Mouse (Mus musculus) urinary bladder, postnatal 25 days (tissue): Measurements from ENCODE around the gene Zfpl1.
"Not testable (repeated sequence)": the region's sequence is repeated elsewhere in the genome, so short reads cannot be mapped to it uniquely, and the experiment has no call there.

ENCODE experiments used
- DNase-seq: peaks from one replicate; pipeline ENCODE4 v3.0.0; 2022; ENCODE audit warnings: low spot score

Gene Zfpl1

GRCm38 (mm10) chr19:6084478-6085248 lies at the start of gene Zfpl1, which contains the start of gene Cdca5:
Gene Zfpl1 (minus strand): TSS chr19:6084956.
Gene Cdca5 (plus strand): TSS chr19:6084983.
- DNase-seq = peak; percentile 93

DNA sequence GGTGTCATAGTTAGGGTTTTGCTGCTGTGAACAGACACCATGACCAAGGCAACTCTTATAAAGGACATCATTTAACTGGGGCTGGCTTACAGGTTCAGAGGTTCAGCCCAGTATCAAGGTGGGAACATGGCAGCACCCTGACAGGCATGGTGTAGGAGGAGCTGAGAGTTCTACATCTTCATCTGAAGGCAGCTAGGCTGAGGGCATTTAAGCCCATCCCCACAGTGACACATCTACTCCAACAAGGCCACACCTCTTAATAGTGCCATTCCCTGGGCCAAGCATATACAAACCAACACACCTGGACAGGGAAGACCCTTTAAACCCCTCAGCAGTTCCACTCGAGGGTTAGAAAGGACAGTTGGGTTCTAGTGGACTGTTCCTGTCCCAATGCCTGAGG lies 48.4 kb upstream of the Zfpl1 start:
- DNase-seq = not testable (repeated sequence)

DNA sequence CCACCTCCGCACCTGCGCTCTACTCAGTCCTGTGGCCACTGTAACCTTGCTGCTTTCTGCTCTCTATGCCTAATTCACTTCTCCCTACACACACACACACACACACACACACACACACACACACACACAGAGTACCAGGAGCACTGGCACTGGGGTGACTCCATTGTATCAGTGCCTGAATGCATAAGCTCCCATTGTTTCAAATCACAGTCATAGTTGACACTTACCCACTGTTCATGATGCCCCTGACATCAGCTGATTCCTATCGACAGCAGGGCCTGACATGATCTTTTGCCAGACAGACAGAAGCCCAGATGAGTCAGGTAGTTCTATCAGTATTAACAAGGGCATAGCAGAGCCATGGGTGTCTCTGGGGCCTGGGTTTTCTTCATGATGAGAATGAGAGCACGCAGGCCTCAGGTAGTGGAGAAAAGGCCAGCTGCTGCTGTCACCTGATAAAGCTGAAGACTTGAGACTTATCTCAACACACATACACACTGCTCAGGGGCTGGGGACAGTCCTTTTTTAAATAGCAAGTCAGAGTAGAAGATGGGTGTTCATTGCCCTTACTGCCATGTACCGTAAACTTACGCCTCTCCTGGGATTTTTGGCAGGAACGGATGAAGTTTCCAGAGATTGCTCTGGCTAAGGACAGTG lies 47.5 kb upstream of the Zfpl1 start:
- DNase-seq = no peak

- not testable (repeated sequence) for DNase-seq
Measured at GRCm38 (mm10) chr19:6130414-6131128, 45.8 kb upstream of the Zfpl1 start.

DNA sequence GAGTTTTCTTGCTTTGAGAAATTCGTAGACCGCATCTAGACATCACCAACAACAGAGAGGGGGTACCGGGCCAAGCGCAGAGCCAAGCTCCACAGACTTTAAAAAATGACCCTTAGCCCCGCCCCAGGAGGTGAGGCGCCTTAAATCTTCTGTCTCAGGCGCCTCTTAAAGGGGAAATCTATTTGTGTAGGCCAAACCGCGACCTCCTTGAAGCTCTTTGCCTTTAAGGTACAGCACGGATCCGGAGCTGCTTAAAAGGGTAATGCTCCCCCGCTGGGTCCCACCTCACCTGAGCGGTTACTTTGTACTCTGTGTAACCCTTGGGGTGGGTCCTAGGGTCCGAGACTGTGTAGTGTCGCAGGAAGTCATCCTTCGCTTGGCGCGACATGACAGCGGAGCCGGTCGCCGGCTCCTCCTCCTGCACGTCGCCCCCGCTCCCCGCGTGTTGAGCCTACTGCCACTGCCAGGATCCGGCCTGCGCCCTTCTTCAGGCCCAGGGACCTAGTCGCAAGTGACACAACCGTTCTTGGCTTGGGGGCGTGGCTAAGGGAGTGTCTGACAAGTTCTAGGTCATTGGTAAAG lies 43.1 kb upstream of the Zfpl1 start, which contains the start of gene Snx15:
Gene Snx15, minus strand, starts transcription at position 545 of the 582 bp plus-strand sequence.
- peak; percentile 90 for DNase-seq

DNA sequence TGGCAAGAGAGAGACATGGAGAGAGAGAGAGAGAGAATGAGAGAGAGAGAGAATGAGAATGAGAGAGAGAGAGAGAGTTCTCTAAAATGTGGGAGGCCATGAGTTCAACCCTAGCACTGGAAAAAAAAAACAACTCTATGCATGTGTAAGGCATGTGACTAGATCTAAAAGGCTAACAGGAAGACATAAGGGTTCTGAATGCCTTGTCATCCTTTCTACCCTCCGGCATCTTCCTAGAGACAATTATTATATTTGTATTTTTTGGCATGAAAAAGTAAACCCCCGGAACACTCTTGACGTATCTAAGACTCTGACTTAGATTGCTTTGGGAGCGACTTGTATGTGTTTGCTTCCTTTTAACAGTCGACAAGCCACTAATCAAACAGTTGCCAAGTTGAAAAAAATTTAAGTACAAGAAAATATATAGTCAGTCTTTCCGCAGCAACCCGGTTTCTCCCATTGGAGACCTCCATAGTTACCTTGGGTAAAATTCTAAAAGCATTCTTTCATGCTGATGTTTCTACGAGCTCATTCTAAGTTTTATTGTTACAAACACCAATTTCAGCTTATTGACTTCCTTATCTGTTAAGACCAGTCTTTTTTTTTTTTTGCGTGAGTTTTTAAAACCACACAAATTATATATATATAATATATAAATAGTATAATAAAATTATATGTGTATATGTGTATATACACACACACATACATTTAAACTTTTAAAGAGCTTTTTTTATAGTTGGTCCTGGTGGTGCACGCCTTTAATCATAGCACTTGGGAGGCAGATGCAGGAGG lies 42.2 kb upstream of the Zfpl1 start:
- no peak for DNase-seq

DNA sequence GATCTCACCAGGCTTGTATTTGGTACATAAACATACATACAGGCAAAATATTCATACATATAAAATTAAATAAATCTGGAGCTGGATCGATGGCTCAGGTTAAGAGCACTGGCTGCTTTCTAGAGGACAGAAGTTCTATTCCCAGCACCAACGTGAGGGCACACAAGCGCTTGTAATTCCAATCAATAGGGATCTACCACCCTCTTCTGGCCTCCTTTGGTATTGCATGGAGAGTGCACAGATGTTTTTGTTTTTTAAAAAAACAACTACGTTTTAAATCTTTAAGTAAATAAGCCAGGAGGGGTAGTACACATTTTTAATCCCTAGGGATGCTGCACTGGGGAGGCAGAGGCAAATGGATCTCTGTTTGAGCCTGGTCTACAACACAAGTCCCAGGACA lies 41.5 kb upstream of the Zfpl1 start:
- DNase-seq = peak; percentile 42

GRCm38 (mm10) chr19:6124898-6125297 lies 40.1 kb upstream of the Zfpl1 start:
- no peak for DNase-seq

GRCm38 (mm10) chr19:6123330-6123729 lies 38.6 kb upstream of the Zfpl1 start:
- DNase-seq = no peak

DNA sequence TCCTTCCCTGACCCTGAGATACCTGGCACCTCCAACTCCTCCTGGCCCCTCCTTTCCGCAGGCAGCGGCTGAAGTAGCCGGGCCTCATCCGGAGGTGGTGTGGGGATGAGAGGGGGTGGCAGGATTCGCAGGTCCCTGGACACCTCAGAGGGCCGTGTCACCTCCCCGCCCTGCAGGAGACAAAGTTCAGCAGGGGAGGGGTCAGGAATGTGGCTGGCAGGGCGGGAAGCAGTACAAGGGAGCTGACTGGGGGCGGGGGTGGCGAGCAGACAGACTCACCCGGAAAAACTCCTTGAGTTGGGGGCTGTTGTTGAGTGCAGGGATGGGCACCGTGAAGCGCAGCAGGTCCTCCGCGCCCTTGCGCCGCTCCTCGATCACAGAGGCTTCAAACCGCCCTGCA lies 37.0 kb upstream of the Zfpl1 start:
- no peak for DNase-seq

DNA sequence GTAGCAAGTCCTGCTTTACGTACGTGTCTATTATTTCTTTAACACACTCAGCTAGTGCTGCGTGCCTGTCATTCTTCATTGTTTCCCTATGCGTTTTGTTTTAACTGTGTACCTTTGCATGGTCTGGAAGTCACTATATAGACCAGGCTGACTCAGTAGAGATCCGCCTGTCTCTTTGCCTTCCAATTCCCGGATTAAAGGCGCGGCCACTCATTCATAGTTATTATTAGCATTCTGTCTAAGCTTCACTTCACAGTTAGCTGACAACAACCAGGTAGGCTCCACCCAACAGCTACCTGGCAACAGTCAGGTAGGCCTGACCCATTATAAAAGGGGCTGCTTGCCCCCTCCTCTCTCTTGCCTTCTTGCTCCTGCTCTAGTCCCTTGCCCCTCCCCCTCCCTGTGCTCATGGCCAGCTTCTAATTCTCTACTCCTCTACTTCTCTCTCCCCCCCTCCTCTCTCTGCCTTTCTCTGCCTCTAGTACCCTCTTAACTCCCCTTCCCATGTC lies 34.0 kb upstream of the Zfpl1 start:
- DNase-seq = no peak

GRCm38 (mm10) chr19:6117986-6118676 lies 33.4 kb upstream of the Zfpl1 start, which contains the start of gene Sac3d1:
Gene Sac3d1 (minus strand): TSS chr19:6118650.
- peak; percentile 73 for DNase-seq

GRCm38 (mm10) chr19:6117346-6117985 lies 32.7 kb upstream of the Zfpl1 start:
- DNase-seq = no peak

DNA sequence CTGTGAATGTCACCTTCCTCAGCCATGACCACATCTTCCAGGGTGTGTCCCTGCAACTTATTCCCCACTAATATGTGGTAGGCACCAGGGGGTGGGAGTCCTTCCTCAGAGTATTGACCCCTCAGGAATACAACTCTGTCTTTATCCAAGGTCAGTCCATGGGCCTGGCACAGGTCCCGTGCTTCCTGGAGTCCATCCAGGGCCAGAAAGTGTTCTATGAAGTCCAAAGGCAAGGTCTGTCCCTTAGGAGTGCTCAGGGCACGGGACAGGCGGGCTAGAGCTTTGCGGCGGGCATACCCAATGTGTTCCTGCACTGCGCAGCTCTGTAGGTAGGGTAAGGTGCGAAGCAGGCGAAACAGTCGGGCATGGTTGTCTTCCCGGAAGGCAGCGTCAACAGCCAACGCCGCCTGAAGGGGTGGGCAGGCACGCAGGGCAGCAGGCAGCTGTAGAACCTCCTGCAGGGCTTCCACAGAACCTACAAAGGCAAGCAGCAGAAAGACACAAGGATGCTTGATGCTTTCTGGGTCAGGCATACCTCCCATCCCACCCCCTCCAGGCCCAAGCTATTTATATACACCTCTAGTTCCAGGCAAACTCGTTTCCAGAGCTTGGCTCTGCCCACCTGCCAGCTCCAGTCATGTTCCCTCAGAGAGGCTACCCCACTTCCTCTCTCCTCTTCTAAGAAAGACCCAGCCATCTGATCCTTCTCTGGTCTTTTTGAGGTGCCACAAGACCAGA lies 31.5 kb upstream of the Zfpl1 start:
- no peak for DNase-seq

DNA sequence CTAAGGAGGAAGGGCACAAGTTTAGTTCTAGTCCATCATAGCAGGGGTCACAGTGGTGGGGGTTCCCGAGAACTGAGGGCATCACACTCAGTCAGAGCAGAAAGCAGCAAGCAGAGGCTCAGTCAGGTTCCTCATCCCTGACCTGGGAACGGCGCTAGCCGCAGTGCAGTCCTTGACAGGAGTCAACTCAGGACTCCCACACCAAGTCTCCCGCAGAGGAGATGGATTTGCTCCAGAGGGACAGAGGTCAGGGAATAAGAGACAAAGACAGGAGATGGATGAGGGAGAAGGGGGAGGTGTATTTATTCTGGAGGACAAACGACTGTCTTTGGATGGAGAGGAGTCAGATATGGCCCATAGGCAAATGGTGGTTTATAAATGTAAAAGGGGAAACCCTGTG lies 28.4 kb upstream of the Zfpl1 start:
- DNase-seq = no peak

- DNase-seq = no peak
Measured at GRCm38 (mm10) chr19:6105586-6105985, 20.8 kb upstream of the Zfpl1 start, which contains the start of gene Naaladl1. Gene Naaladl1 (plus strand): TSS chr19:6105782.

DNA sequence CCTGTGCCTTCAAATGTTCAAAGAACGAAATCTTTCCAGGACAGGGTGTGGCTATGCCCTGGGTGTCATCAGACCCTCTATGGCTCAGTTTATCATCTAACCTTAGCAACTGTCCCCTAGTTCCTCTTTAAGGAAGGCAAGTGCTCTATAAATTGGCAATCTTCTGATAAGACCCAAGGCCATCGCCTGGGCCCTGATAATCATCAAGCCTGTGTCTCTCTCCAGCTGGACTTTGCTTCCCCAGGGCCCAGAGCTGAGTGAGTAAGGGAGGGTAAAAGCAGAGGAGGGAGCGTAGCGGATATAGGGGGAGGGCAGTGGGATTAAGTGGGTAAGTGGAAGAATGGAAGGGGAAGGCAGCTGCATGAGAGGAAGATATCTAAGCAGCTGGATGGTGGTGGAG lies 19.7 kb upstream of the Zfpl1 start:
- DNase-seq = no peak

DNA sequence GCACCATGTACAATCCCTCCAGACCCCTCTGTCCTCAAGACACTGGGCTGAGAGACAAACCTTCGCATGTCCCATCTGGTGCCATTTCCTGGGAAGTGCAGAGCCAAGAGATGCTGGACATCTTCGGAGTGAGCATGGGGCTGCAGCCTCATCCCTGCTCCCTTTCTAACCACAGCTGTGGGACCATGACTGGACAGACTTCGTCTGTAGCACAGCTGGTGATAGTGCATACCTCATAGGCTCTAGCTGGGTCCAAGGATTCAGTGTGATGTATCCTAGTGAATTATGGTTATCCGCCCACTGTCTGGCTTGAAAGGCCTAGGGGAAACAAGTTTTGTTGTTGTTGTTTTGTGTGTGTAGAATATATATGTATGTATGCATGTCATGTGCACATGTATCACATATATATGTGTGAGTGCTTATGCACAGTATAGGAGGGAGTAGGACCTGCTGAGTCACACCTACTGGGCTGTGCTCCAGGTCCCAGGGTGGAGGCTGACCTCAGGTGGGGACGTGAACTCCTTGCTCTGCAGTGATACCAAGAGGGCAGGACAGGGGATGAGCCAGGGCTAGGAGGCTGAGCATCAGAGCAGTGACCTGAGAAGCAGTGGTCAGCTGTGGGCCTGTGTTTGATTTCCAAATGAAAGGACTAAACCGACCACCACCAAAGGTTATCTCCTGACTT lies 17.6 kb upstream of the Zfpl1 start:
- DNase-seq = no peak

DNA sequence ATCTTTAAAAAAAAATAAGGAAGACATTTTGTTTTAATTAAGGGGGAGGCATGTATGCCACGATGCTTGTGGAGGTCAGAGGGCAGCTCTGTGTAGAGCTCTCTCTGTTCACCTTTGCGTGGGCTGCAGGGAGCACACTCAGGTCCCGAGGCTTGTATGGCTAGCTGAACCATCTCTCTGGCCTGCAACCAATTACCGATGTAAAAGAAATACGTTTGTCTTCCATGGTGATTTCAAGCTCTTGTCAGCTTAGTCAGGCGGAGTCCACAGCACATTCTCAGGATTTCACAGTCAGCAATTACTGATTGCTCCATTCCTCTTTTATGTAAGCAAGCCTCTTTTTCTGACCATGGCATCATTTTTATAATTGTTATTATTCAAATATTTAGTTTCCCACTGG lies 16.4 kb upstream of the Zfpl1 start:
- DNase-seq = no peak
